8 mouse cellular contexts compared by ENCODE assay signal in the genomic region with DNA sequence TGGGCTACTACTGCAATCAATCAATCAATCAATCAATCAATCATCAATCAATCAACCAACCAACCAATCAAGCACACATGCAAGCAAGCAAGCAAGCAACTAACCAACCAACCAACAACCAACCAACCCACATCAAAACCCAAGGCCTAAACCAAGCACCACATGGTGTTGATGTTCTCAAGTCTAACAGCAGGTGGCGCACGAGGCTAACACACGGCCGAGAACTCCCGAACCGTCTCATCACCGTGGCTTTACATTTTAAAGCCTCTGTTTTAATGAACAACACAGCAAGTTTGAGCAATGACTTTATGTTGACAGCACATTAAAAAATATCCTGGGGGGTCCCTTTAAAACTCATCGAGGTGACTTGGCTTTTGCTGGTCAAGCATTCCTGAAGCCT.
DNase-seq lines count a peak whose midpoint lies in the region; ATAC-seq and TF ChIP-seq lines count a peak whose summit lies in the region.

No protein-coding gene starts in this region.

- TF ChIP-seq CTCF in intestine, postnatal 0 days (IDR thresholded peaks at IDR 0.05; ENCODE audit: low read depth), result peak; percentile 98

- no peak overlapping the region for H3K27ac ChIP-seq in intestine, postnatal 0 days (ENCODE audit: low read depth, low read length)
- H3K27ac ChIP-seq in limb, embryonic 10.5 days, result no peak overlapping the region

- intact Hi-C loops in gastrocnemius, postnatal 36 days (cut with DNase I), result loop anchor here (2.0 kb wide), 3 partner anchors 104 to 214 kb away; partner anchors contain the start of gene Syt17

- no peaks in the 10 kb centered on the region for H3K36me3 ChIP-seq in intestine, postnatal 0 days (ENCODE audit: control insufficient read depth, insufficient read depth)
- H3K36me3 ChIP-seq in limb, embryonic 10.5 days, result no peaks in the 10 kb centered on the region

- H3K9me3 ChIP-seq in intestine, postnatal 0 days (ENCODE audit: control insufficient read depth), result no peaks in the 10 kb centered on the region
- no peaks in the 10 kb centered on the region for H3K9me3 ChIP-seq in limb, embryonic 10.5 days (replicated peaks)

- H3K4me3 ChIP-seq in intestine, postnatal 0 days (ENCODE audit: low read depth, low read length), result no peak overlapping the region
- no peak overlapping the region for H3K4me3 ChIP-seq in limb, embryonic 10.5 days

- peak; percentile 98 for ATAC-seq in common myeloid progenitor, adult 5-6 weeks (replicated peaks; ENCODE audit: low read depth, poor library complexity, severe bottlenecking)
- no peak for ATAC-seq in intestine, postnatal 0 days
- ATAC-seq in monocyte, adult 5-6 weeks (replicated peaks; ENCODE audit: insufficient number of reproducible peaks, low FRiP score, low TSS enrichment, poor library complexity, severe bottlenecking), result peak; percentile 92

- DNase-seq in left cerebral cortex, adult 18-20 months (ENCODE audit: low spot score in 2 of 2), result peak; percentile 81 to 86
- DNase-seq in left cerebral cortex, adult 11 months (ENCODE audit: low spot score), result no peak
- DNase-seq in gastrocnemius, postnatal 36 days, result peak; percentile 50 to 75
- DNase-seq in limb, embryonic 10.5 days (ENCODE audit: low spot score), result peak; percentile 88
- DNase-seq in spleen, postnatal 10 days (ENCODE audit: low spot score in 2 of 2), result peak; percentile 53 to 87

- H3K9ac ChIP-seq in intestine, postnatal 0 days (ENCODE audit: low read depth, low read length), result no peak overlapping the region

- H3K4me2 ChIP-seq in intestine, postnatal 0 days (replicated peaks; ENCODE audit: low read depth), result no peak overlapping the region

- H3K27me3 ChIP-seq in intestine, postnatal 0 days (replicated peaks; ENCODE audit: control insufficient read depth, insufficient read depth, low read length), result no peaks in the 10 kb centered on the region
- no peaks in the 10 kb centered on the region for H3K27me3 ChIP-seq in limb, embryonic 10.5 days (ENCODE audit: low read depth, poor library complexity, severe bottlenecking)

- WGBS in intestine, postnatal 0 days, result under 1% methylated on average over 8 of the region's 8 CpGs
- WGBS in limb, embryonic 10.5 days, result under 1% methylated on average over 8 of the region's 8 CpGs

- H3K4me1 ChIP-seq in intestine, postnatal 0 days (replicated peaks; ENCODE audit: control insufficient read depth, insufficient read depth, low read length), result no peaks in the 10 kb centered on the region
- H3K4me1 ChIP-seq in limb, embryonic 10.5 days, result peaks cover 22% of the 10 kb centered on the region
